Mouse (Mus musculus) retina, embryonic 14.5 days (tissue): ENCODE measurements around the gene Phf1.
A peak's percentile ranks its signal among the peaks of the same experiment; 100 is the strongest.

Experiments used
- DNase-seq: peaks from one replicate; pipeline ENCODE4 v3.0.0-alpha.2; 2015; ENCODE audit warnings: low spot score

Gene Phf1

GRCm38 (mm10) chr17:26933885-26934827 is 1.3 kb downstream of the Phf1 start:
- no peak for DNase-seq

- no peak for DNase-seq
Measured at GRCm38 (mm10) chr17:26935027-26935426, 2.2 kb downstream of the Phf1 start.

GRCm38 (mm10) chr17:26936453-26936852 is 3.6 kb downstream of the Phf1 start:
- no peak for DNase-seq

- DNase-seq, result no peak
Measured at GRCm38 (mm10) chr17:26936921-26937695, 4.3 kb downstream of the Phf1 start.

GRCm38 (mm10) chr17:26937883-26938695 is 5.2 kb downstream of the Phf1 start:
- DNase-seq, result no peak

- DNase-seq, result no peak
Measured at GRCm38 (mm10) chr17:26938731-26939130, 5.9 kb downstream of the Phf1 start.

DNA sequence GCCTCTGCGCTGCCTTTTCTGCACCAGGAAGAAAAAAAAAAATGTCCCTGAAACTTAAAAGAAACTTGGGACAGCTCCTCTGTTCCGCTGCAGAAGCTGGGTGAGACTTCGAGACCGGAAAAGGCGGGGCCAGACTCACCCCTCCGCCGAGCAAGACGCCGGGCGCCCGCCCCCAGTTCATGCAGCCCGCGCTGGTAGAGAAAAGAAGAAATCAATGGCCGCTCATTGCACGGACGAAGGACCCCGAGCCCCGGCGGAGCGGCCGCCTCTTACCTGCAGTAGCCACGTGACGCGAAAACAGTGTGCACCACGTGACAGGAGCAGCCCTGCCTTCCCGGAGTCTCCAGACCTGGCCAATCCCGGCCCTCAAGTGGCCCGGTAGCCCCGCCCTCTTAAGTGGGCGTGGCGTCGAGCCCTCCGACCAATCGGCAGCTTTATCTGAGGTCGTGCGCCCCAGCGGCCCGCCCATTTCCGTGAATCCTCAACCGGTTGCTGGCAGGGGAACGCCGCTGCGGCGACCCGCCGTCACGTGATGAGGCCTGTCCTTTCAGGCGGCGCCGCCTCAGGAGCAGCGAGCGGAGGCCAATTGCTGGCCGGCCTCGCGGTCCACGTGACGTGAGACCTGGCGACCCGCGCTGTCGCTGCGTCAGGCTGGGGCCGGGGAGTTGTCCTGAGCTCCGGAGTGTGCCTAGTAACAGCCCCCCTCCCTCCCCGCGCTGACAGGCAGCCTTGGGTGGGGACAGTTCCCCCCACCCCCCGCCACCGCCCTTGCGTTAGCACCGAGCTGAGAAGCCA is 6.5 kb downstream of the Phf1 start, which contains the start of gene Cuta:
TSS of gene Cuta (minus strand) at position 392 of the 795 bp plus-strand sequence.
- peak; percentile 100 for DNase-seq

GRCm38 (mm10) chr17:26939973-26940300 is 7.1 kb downstream of the Phf1 start:
- DNase-seq, result no peak

DNA sequence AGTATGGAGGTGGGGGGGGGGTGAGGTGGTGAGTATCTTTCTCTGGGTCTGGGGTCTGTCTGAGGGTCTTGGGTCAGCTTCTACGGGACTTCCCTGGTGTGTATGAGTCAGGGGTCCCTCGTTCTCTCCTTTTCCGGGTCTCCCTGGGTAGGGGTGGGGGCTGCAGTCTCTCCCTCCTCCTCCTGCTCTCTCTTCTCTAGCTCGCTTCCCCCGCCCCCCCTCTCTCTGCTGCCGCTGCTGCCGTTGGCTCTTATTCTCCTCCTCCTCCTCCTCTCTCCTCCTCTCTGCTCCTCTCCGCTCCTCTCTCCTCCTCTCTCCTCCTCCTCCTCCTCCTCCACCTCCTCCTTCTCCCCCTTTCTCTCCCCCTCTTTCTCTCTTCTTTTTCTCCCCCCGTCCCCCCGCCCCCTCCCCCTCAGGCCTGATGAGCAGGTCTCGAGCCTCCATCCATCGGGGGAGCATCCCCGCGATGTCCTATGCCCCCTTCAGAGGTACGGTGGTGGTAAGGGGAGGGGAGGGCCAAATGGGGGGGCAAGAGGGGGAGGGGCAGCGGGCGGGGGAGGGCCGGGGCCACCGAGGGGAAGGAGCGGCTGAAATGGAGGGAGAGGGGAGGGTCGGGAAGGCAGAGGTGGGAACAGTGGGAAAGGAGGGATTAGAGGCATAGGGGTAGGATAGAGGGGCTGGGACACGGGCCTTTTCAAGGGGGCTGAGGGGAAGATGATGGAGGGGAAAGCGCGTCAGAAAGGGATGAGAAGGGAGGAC is 8.4 kb downstream of the Phf1 start, which contains the start of gene Syngap1:
TSS of gene Syngap1 (plus strand) at position 223 of the 759 bp plus-strand sequence.
- peak; percentile 29 for DNase-seq

GRCm38 (mm10) chr17:26941841-26942570 is 9.2 kb downstream of the Phf1 start:
- DNase-seq, result peak; percentile 27

DNA sequence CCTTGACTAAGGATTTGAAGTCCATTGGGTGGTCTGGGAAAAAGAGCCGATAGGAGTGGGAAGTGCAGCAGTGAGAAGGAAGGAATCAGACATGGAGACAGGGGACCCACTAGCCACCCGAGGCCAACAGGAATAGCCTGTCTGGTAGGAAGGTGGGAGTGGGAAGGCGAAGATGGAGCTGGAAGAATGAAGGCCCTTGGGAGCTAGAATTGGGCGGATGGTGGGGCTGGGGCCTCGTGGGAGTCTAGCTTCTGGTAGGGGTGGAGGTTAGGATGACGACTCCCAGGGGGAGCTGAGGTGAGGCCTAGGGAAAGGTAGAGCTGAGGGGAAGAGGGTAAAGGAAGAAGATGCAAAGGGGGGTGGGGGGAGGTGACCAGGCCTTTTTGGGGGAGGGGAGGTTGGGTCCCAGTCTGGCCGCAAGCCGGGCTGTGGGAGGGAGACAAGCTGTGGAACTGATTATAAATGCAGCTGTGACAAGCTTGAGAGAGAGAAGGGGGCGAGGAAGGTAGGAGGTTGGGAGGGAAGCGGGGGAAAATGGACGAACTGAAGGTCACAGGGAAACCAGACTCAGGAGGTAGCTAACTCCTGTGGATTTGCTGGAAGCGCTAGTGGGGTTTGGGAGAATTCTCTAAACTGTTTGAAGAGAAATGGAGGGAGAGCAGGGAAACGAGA is 13.1 kb downstream of the Phf1 start:
- DNase-seq, result no peak

DNA sequence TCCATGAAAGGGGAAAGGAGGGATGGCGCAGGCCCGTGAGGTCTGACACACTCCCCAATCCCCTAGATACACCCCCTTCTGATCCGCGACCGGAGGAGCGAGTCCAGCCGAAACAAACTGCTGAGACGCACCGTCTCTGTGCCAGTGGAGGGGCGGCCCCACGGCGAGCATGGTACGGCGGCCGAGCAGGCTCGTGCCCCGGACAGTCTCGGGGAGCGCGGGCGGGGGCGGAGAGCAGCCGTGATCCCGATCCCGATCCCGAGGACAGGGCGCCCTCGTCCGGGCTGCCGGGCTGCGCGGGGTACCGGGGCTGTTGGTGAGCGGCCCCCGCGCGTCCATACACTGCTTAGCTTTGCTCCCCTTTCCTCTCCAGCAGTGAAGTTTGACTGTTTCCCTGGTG is 13.7 kb downstream of the Phf1 start:
- DNase-seq, result peak; percentile 65

GRCm38 (mm10) chr17:26947231-26948100 is 14.6 kb downstream of the Phf1 start:
- no peak for DNase-seq

GRCm38 (mm10) chr17:26948316-26949050 is 15.6 kb downstream of the Phf1 start:
- DNase-seq, result peak; percentile 66

DNA sequence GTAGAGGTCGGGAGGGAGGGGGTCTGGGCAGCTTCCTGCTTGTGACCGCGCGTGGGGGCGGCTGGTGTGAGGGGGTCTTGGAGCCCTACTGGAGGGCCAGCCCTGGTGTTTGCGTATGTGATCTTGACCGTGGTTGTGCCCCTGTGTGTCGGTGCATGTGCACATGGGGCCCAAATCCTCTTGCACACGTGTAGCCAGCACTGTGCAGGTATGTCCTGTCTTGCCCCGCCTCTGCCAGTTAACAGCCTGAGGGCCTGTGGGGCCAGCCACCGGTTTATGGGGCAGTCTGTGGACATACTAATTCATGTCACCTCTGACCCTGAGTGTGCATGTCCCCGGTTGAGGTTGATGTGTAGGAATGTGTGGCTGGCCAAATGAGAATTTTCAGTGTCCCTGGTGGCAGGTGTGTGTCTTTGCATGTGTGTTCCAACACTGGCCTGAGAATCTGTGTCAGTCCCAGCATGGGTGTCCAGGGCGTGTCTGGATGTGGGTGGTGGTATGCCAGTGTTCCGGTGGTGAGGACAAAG is 16.3 kb downstream of the Phf1 start:
- DNase-seq, result no peak

DNA sequence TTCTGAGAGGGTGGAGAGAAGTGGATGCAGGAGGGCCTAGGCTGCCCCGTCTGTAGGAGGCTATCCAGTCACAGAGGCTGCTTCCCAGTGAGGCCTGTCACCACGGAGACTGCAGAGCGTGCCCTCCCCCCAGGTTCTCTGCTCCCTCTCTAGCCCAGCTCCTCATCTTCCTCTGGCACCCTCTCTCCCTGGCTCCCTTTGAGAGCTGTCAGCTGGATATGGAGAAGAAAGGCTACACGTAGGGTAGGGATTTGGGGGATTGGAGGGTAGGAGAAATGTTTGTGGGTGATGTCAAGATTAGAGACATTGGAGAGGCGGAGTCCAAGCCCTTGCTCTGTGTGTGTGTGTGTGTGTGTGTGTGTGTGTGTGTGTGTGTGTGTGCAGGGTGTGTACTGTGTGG is 17.0 kb downstream of the Phf1 start:
- DNase-seq, result no peak
